Mouse (Mus musculus): ENCODE data around the gene Kcnt2.

DNA sequence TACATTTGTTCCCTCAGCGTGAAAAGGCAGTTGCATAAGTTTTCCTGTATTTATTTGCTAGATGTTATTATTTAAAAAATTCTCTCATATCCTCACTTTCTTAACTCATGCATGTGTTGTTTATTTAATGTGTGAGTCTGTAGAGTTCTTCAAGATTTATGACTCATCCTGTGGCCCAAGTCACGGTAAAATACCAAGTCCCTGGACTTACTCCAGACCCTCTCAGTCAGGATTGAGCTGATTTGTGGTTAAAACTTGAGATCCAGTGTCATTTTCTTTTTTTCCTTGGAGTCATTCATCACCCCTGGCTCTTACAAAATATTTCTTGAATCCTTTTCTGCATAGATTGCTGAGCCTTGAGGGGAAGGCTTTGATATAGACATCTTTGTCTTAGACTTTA, 60.4 kb downstream of the Kcnt2 start:
- TF ChIP-seq CTCF (IDR thresholded peaks at IDR 0.05; ENCODE audit: control insufficient read depth, insufficient read depth, low read length) (no peak), POLR2A (IDR thresholded peaks at IDR 0.05; ENCODE audit: borderline replicate concordance, control insufficient read depth, low read depth, low read length) (no peak)

Measured in bone marrow, adult 2 months (tissue).